Mouse (Mus musculus): ENCODE results near the gene Cnga3.

GRCm38 (mm10) chr1:37201406-37201805 lies 12.8 kb upstream of the Cnga3 start:
- no peak for TF ChIP-seq CTCF (IDR thresholded peaks at IDR 0.05; ENCODE audit: control insufficient read depth, insufficient read depth, low read length)
- no peak for TF ChIP-seq POLR2A (IDR thresholded peaks at IDR 0.05; ENCODE audit: borderline replicate concordance, control insufficient read depth, low read depth, low read length)
